Mouse (Mus musculus) liver, embryonic 11.5 days (tissue): Measurements from ENCODE around the gene Slc7a6os. TPM values are rescaled to one million over a fixed set of nuclear protein-coding genes. Genes with fewer than 3 reads are reported as not detected.
"Not testable (repeated sequence)": the region's sequence is repeated elsewhere in the genome, so short reads cannot be mapped to it uniquely, and the experiment has no call there.

Experiments
- ATAC-seq: fragments of 200-750 bp; cut with Nextera tagmentation; replicated peaks from 2 replicates; pipeline ENCODE4 v1.8.0; 2017; ENCODE audit warnings: moderate number of reproducible peaks, mild to moderate bottlenecking, moderate TSS enrichment, moderate library complexity; ENCODE audit not compliant: low FRiP score
- DNase-seq: peaks from one replicate; pipeline ENCODE4 v3.0.0-alpha.2; 2017; ENCODE audit warnings: low spot score
- H3K27ac ChIP-seq: fragments of 300-500 bp; sonication (generic); 2 replicates; pipeline ENCODE4 v1.5.1; 2014; ENCODE audit warnings: mild to moderate bottlenecking, low read depth, low read length, control low read depth
- H3K27me3 ChIP-seq: fragments of 300-500 bp; sonication (generic); replicated peaks from 2 replicates; pipeline ENCODE4 v1.6.1; 2014; ENCODE audit warnings: low read length, mixed read lengths; ENCODE audit not compliant: control insufficient read depth, insufficient read depth
- H3K36me3 ChIP-seq: fragments of 300-500 bp; sonication (generic); 2 replicates; pipeline ENCODE4 v1.6.1; 2014; ENCODE audit warnings: mild to moderate bottlenecking, low read length, moderate library complexity, mixed read lengths; ENCODE audit not compliant: control insufficient read depth, insufficient read depth
- H3K4me1 ChIP-seq: fragments of 300-500 bp; sonication (generic); replicated peaks from 2 replicates; pipeline ENCODE4 v1.6.1; 2014; ENCODE audit warnings: low read length, mixed read lengths; ENCODE audit not compliant: control insufficient read depth, insufficient read depth
- H3K4me2 ChIP-seq: fragments of 300-500 bp; sonication (generic); 2 replicates; pipeline ENCODE4 v1.6.1; 2014; ENCODE audit warnings: mild to moderate bottlenecking, control low read depth, moderate library complexity
- H3K4me3 ChIP-seq: fragments of 300-500 bp; sonication (generic); 2 replicates; pipeline ENCODE4 v1.5.1; 2014; ENCODE audit warnings: low read depth, low read length, control low read depth
- H3K9ac ChIP-seq: fragments of 300-500 bp; sonication (generic); 2 replicates; pipeline ENCODE4 v1.6.1; 2014; ENCODE audit warnings: low read depth, low read length, control low read depth
- H3K9me3 ChIP-seq: fragments of 300-500 bp; sonication (generic); 2 replicates; pipeline ENCODE4 v1.6.1; 2016; ENCODE audit warnings: low read length, inconsistent platforms, mixed read lengths; ENCODE audit not compliant: control insufficient read depth
- WGBS: fragments of 180-500 bp; shearing (Covaris S2); extraction: QIAGEN DNeasy Blood & Tissue Kit; methylation state at CpG from one replicate; pipeline ENCODE4 v1.1.7; 2014; 5-methylcytosine and 5-hydroxymethylcytosine counted together
- polyA plus RNA-seq: library from polyadenylated mRNA; unstranded; fragments of >200 nt; fragmentation: Nextera tagmentation; extraction: Ambion mirVana; gene quantifications from 2 replicates; pipeline ENCODE4 v1.2.1, GENCODE M21; 2014

The Slc7a6os gene
- polyA plus RNA-seq, 1 experiment from 2014 or later: 36.5 TPM

DNA sequence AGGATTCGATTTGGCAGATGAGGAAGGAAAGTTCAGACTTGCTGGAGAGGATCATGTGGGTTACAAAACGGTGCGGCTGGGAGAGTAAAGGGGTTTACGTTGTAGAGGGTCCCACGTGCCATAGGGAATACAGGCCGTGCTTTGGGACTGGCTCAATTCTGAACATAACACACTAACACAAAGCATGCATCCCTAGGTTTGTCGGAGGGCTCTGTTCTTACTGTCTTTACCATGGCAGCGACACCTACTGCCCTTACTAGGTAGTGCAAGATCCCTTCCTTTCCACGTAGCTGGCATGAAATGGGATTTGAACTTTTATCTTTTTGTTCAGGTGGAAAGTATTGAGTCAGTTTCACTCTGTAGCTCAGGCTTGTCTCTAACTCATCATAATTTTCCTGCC, 15.9 kb upstream of the Slc7a6os start:
- no peaks in the 10 kb centered on the region for H3K4me1 ChIP-seq
- no peaks in the 10 kb centered on the region for H3K27me3 ChIP-seq
- H3K4me2 ChIP-seq: no peak overlapping the region
- 50% methylated on average over 9 of the region's 9 CpGs for WGBS
- no peaks in the 10 kb centered on the region for H3K9me3 ChIP-seq
- no peak overlapping the region for H3K4me3 ChIP-seq
- H3K9ac ChIP-seq: no peak overlapping the region
- ATAC-seq (no peak), DNase-seq (no peak)
- peaks cover 36% of the 10 kb centered on the region for H3K36me3 ChIP-seq
- H3K27ac ChIP-seq: no peak overlapping the region

DNA sequence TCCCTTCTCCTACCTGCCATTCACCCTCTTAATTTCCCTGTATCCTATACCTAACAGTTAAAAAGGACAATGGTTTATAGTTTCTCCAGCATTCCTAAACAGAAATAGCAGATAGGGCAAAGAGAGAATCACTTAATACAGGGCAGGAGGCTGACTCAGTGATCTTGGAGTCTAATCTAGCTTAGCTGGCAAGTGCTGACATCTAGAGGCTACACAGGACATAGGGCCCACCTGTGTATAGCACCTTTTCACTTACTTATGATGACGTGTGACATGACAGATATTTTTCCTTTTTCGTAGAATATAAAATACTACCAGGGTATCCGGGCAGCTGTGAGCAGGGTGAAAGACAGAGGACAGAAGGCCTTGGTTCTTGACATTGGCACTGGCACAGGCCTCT, 8.9 kb upstream of the Slc7a6os start:
- DNase-seq (no peak), ATAC-seq (no peak)
- no peaks in the 10 kb centered on the region for H3K27me3 ChIP-seq
- 90% methylated on average over 3 of the region's 3 CpGs for WGBS
- H3K27ac ChIP-seq: no peak overlapping the region
- H3K4me2 ChIP-seq: no peak overlapping the region
- H3K4me3 ChIP-seq: no peak overlapping the region
- H3K9me3 ChIP-seq: no peaks in the 10 kb centered on the region
- H3K9ac ChIP-seq: no peak overlapping the region
- H3K4me1 ChIP-seq: no peaks in the 10 kb centered on the region; the same call in 1 of the 2 replicates
- H3K36me3 ChIP-seq: peaks cover 22% of the 10 kb centered on the region

DNA sequence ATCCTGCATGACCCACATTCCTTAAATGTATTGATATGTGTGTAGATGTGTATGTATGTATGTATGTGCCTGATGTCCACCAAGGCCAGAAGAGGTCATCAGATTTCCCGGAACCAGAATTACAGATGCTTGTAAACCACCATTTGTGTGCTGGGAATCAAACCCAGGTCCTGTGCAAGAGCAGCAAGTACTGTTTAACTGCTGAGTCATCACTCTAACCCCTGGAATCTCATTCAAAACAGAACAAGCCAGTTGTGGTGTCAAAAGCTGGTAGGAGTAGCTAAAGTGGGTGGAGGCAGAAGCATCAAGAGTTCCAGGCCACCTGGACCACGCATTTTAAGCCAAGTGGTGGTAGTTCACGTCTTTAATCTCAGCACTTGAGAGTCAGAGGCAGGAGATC, 3.2 kb upstream of the Slc7a6os start:
- H3K9me3 ChIP-seq: no peaks in the 10 kb centered on the region
- WGBS: 90% methylated on average over 3 of the region's 3 CpGs

DNA sequence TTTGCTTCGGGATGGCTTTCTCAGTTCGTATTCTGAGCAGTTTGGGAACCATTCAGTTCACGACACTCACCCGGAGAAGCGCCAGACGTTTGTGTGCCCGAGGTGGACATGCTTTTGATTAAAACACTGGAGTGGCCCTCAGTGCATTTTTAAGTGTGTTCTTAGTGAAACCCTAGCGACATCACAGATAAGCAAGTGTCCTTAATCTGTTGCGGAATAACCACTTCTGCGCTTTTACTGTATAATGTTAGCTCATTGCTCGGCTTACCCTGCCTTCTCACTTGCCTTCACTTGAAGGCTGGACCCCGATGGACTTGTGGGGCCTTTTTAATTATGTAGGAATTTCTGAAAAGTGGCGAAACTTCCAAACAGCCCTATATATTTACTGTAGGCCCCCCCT, 686 bp upstream of the Slc7a6os start:
- Histone ChIP-seq H3K9ac (peak overlapping the region; percentile 96), H3K27me3 (no peaks in the 10 kb centered on the region), H3K4me2 (peak overlapping the region; percentile 79), H3K4me3 (peak overlapping the region; percentile 94), H3K4me1 (peaks cover 13% of the 10 kb centered on the region; the same call in 1 of the 2 replicates), H3K27ac (peak overlapping the region; percentile 85), H3K36me3 (peaks cover 28% of the 10 kb centered on the region), H3K9me3 (no peaks in the 10 kb centered on the region)
- ATAC-seq (peak; percentile 6; the same call in 1 of the 2 replicates), DNase-seq (no peak)
- WGBS: 4% methylated on average over 13 of the region's 13 CpGs

More for the DNA sequence above, 3.2 kb upstream of the Slc7a6os start:
- Histone ChIP-seq H3K4me3 (no peak overlapping the region), H3K27ac (no peak overlapping the region), H3K36me3 (peaks cover 28% of the 10 kb centered on the region), H3K27me3 (no peaks in the 10 kb centered on the region), H3K4me2 (no peak overlapping the region), H3K9ac (no peak overlapping the region), H3K4me1 (peaks cover 11% of the 10 kb centered on the region)
- ATAC-seq (no peak), DNase-seq (no peak)

GRCm38 (mm10) chr8:106210035-106210731, 552 bp downstream of the Slc7a6os start:
- peaks cover 13% of the 10 kb centered on the region; the same call in 1 of the 2 replicates for H3K4me1 ChIP-seq
- no peaks in the 10 kb centered on the region for H3K27me3 ChIP-seq
- H3K4me3 ChIP-seq: peak overlapping the region; percentile 94
- H3K36me3 ChIP-seq: peaks cover 31% of the 10 kb centered on the region
- peak overlapping the region; percentile 79 for H3K4me2 ChIP-seq
- peak overlapping the region; percentile 85 for H3K27ac ChIP-seq
- H3K9me3 ChIP-seq: no peaks in the 10 kb centered on the region
- no peak for DNase-seq
- peak; percentile 72 for ATAC-seq
- 1% methylated on average over 35 of the region's 35 CpGs for WGBS
- peak overlapping the region; percentile 96 for H3K9ac ChIP-seq

GRCm38 (mm10) chr8:106199596-106199995, 11.1 kb downstream of the Slc7a6os start:
- ATAC-seq, H3K9ac ChIP-seq, H3K27ac ChIP-seq, H3K4me3 ChIP-seq, H3K9me3 ChIP-seq, DNase-seq, H3K4me2 ChIP-seq, H3K27me3 ChIP-seq, H3K4me1 ChIP-seq: not testable (repeated sequence)
- peaks cover 29% of the 10 kb centered on the region for H3K36me3 ChIP-seq
- WGBS: 84% methylated on average over 3 of the region's 3 CpGs

DNA sequence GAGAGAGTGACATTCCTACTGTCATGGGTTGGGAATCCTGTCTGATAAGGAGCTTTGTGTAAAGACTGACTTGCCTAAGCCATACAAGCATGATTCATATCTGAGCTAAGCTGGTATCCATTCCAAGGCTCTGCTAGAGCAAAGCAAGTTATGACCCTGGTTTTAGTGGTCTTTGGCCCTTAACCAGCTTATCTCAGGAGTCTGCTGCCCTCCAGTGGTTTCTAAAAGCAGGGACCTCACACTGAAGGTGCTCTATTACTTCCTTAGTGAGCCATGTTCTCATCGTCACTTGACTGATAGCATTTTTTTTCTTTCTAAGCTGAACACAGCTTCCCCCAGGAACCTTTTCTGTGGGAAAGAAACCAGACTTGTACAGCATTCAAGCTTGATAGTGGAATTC, 12.0 kb downstream of the Slc7a6os start:
- H3K9ac ChIP-seq: no peak overlapping the region
- DNase-seq: no peak
- WGBS: 12% methylated on average over 1 of the region's 1 CpGs
- no peaks in the 10 kb centered on the region for H3K9me3 ChIP-seq
- no peak overlapping the region for H3K4me2 ChIP-seq
- H3K4me1 ChIP-seq: no peaks in the 10 kb centered on the region
- 0 out of 2 replicates have a peak, but pooled peaks have one; percentile 31 for ATAC-seq
- peaks cover 25% of the 10 kb centered on the region for H3K36me3 ChIP-seq
- H3K27me3 ChIP-seq: no peaks in the 10 kb centered on the region
- no peak overlapping the region for H3K27ac ChIP-seq
- no peak overlapping the region for H3K4me3 ChIP-seq

DNA sequence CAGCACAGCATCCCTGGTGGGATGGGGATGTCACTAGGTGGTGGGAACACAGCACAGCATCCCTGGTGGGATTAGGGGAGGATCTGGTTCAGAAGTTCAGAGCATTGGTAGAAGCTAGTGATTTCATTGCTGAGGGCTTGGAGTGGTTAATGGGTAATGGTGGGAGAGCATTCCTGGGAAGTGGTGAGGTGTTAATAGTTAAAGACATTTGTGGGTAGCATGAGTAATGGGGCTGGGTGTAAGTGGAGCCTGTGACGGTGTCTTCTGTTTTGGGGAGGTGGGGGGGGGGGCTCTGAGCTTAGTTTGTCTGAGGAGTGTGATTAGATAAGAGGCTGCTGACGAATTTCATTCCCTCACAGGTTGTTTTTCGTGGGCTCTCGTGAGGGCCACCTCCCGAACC, 16.7 kb downstream of the Slc7a6os start:
- no peak overlapping the region for H3K27ac ChIP-seq
- no peaks in the 10 kb centered on the region for H3K27me3 ChIP-seq
- 58% methylated on average over 5 of the region's 5 CpGs for WGBS
- peaks cover 25% of the 10 kb centered on the region for H3K36me3 ChIP-seq
- no peaks in the 10 kb centered on the region for H3K9me3 ChIP-seq
- H3K4me1 ChIP-seq: peaks cover 14% of the 10 kb centered on the region
- H3K9ac ChIP-seq: no peak overlapping the region
- ATAC-seq: no peak
- no peak overlapping the region for H3K4me3 ChIP-seq
- H3K4me2 ChIP-seq: no peak overlapping the region
- no peak for DNase-seq

DNA sequence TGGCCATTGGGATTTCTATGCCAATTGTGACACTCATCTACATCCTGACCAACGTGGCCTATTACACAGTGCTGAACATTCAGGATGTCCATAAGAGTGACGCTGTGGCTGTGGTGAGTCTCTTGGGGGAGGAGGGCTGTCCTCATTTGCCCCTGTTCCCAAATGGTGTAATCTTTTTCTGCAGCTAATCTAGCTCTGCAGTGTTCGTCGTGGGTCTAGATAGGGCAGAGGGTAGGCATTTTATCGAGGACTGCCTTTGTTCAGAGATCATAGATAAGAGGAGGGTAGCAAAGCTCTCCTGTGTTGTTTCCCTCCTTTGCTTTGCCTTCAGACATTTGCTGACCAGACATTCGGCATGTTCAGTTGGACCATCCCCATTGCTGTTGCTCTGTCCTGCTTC, 17.6 kb downstream of the Slc7a6os start:
- WGBS: 54% methylated on average over 6 of the region's 6 CpGs
- Histone ChIP-seq H3K27ac (no peak overlapping the region), H3K9ac (no peak overlapping the region), H3K4me3 (no peak overlapping the region), H3K4me1 (peaks cover 14% of the 10 kb centered on the region), H3K4me2 (no peak overlapping the region), H3K36me3 (peaks cover 20% of the 10 kb centered on the region), H3K9me3 (no peaks in the 10 kb centered on the region), H3K27me3 (no peaks in the 10 kb centered on the region)
- DNase-seq (no peak), ATAC-seq (no peak)
